ENCODE assay signal across 8 mouse cellular contexts in the genomic region with DNA sequence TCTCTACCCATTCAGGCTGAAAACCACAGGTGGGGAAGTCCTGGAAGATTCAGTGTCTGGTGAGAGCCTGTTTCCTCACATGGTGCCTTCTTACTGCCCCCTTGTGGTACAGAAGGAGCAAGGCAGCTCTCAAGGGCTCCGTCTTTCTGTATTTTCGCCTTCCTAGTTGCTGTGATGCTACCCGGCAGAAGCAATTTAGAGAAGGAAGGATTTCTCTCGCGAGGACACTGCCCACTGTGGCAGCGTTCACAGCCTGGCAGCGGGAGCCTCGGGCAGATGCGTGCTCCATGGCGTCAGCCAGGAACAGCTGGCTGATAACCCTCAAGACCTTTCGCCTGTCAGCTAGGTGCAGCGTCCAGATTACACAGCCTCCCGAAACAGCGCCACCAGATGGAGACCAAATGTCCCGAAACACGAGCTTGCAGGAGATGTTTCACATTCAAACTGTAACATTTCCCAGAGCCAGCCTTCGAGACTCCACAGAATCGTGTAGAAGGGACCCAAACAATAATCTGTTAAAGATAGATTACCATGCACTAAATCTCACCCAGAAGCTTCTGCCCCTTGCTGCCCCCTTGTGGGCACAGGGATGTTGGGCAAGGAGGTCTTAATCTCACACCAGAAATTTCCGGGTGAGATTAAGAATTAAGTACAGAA. TPM values are rescaled to one million over a fixed set of nuclear protein-coding genes. Genes with fewer than 3 reads are reported as not detected.
DNase-seq lines count a peak whose midpoint lies in the region; ATAC-seq and TF ChIP-seq lines count a peak whose summit lies in the region.

No protein-coding gene starts in this region.

- no peaks in the 10 kb centered on the region for H3K9me3 ChIP-seq in embryonic facial prominence, embryonic 11.5 days (replicated peaks; ENCODE audit: control insufficient read depth, low read length)
- no peaks in the 10 kb centered on the region for H3K9me3 ChIP-seq in limb, embryonic 12.5 days
- H3K9me3 ChIP-seq in midbrain, embryonic 14.5 days (ENCODE audit: control insufficient read depth, low read length), result no peaks in the 10 kb centered on the region

- TF ChIP-seq POLR2A in heart, adult 2 months (IDR thresholded peaks at IDR 0.05; ENCODE audit: insufficient read depth, low read depth, low read length), result no peak
- no peak for TF ChIP-seq POLR2A in kidney, adult 2 months (IDR thresholded peaks at IDR 0.05; ENCODE audit: low read depth, low read length)

- peak overlapping the region; percentile 71 for H3K4me2 ChIP-seq in embryonic facial prominence, embryonic 11.5 days (ENCODE audit: low read depth, low read length)
- peak overlapping the region; percentile 66 for H3K4me2 ChIP-seq in limb, embryonic 12.5 days
- peak overlapping the region; percentile 80 for H3K4me2 ChIP-seq in midbrain, embryonic 14.5 days (ENCODE audit: low read length)

- intact Hi-C loops in heart, adult 2 months (cut with DNase I), result loop anchor here (1.0 to 5.0 kb wide), 3 partner anchors 67 to 469 kb away; no protein-coding TSS in a partner anchor

- no peak overlapping the region for H3K27ac ChIP-seq in embryonic facial prominence, embryonic 11.5 days (replicated peaks; ENCODE audit: low read depth, low read length)
- H3K27ac ChIP-seq in heart, adult 2 months, result no peak overlapping the region; the same call in 1 of the 2 replicates
- H3K27ac ChIP-seq in kidney, adult 2 months (ENCODE audit: insufficient read depth, low read depth, low read length), result no peak overlapping the region
- no peak overlapping the region for H3K27ac ChIP-seq in limb, embryonic 12.5 days
- H3K27ac ChIP-seq in midbrain, embryonic 14.5 days (replicated peaks; ENCODE audit: low read depth, low read length), result peak overlapping the region; percentile 90

- TF ChIP-seq EP300 in heart, adult 2 months (IDR thresholded peaks at IDR 0.05; ENCODE audit: insufficient read depth, low read depth, low read length), result 0 out of 2 replicates have a peak, but pooled peaks have one; percentile 25

- H3K4me3 ChIP-seq in embryonic facial prominence, embryonic 11.5 days (ENCODE audit: low read depth, low read length), result peak overlapping the region; percentile 35
- H3K4me3 ChIP-seq in heart, adult 2 months, result peak overlapping the region; percentile 42
- peak overlapping the region; percentile 39 for H3K4me3 ChIP-seq in kidney, adult 2 months (ENCODE audit: insufficient read depth, low read depth, low read length)
- H3K4me3 ChIP-seq in limb, embryonic 12.5 days (replicated peaks), result peak overlapping the region; percentile 38
- H3K4me3 ChIP-seq in midbrain, embryonic 14.5 days (replicated peaks; ENCODE audit: low read depth, low read length), result peak overlapping the region; percentile 39

- peak overlapping the region; percentile 51 for H3K9ac ChIP-seq in embryonic facial prominence, embryonic 11.5 days (replicated peaks; ENCODE audit: low read length)
- H3K9ac ChIP-seq in heart, adult 2 months (ENCODE audit: low read depth, low read length), result peak overlapping the region; percentile 80
- H3K9ac ChIP-seq in limb, embryonic 12.5 days (replicated peaks), result 0 out of 2 replicates have a peak overlapping the region, but pooled peaks have one; percentile 35
- peak overlapping the region; percentile 66 for H3K9ac ChIP-seq in midbrain, embryonic 14.5 days (replicated peaks; ENCODE audit: low read length)

- H3K36me3 ChIP-seq in embryonic facial prominence, embryonic 11.5 days (replicated peaks; ENCODE audit: control insufficient read depth, insufficient read depth, low read depth, low read length), result no peaks in the 10 kb centered on the region
- H3K36me3 ChIP-seq in heart, adult 2 months (ENCODE audit: control insufficient read depth, insufficient read depth, low read length), result no peaks in the 10 kb centered on the region
- no peaks in the 10 kb centered on the region for H3K36me3 ChIP-seq in kidney, adult 2 months (ENCODE audit: control insufficient read depth, insufficient read depth, low read length)
- H3K36me3 ChIP-seq in limb, embryonic 12.5 days, result no peaks in the 10 kb centered on the region
- no peaks in the 10 kb centered on the region for H3K36me3 ChIP-seq in midbrain, embryonic 14.5 days (ENCODE audit: control insufficient read depth, insufficient read depth, low read length)

- DNase-seq in 3T3-L1 (ENCODE audit: low read depth, low spot score), result peak; percentile 94
- DNase-seq in adrenal gland, postnatal 25 days, result peak; percentile 68
- peak; percentile 83 for DNase-seq in embryonic facial prominence, embryonic 11.5 days (ENCODE audit: low spot score)
- DNase-seq in heart, adult 2 months, result peak; percentile 69 to 80
- peak; percentile 75 for DNase-seq in kidney, adult 2 months
- DNase-seq in midbrain, embryonic 14.5 days, result peak; percentile 92
- DNase-seq in spleen, adult 18-20 months, result peak; percentile 54 to 79

- no peaks in the 10 kb centered on the region for H3K27me3 ChIP-seq in embryonic facial prominence, embryonic 11.5 days (ENCODE audit: control insufficient read depth, insufficient read depth, low read length)
- H3K27me3 ChIP-seq in heart, adult 2 months (ENCODE audit: control insufficient read depth, insufficient read depth, low read length), result no peaks in the 10 kb centered on the region
- no peaks in the 10 kb centered on the region for H3K27me3 ChIP-seq in kidney, adult 2 months (replicated peaks; ENCODE audit: control insufficient read depth, insufficient read depth, low read length)
- no peaks in the 10 kb centered on the region for H3K27me3 ChIP-seq in limb, embryonic 12.5 days
- no peaks in the 10 kb centered on the region for H3K27me3 ChIP-seq in midbrain, embryonic 14.5 days (ENCODE audit: control insufficient read depth, insufficient read depth, low read length)

- WGBS in embryonic facial prominence, embryonic 11.5 days, result 10% methylated on average over 19 of the region's 19 CpGs
- WGBS in heart, adult 2 months, result 2% methylated on average over 19 of the region's 19 CpGs
- WGBS in kidney, adult 2 months, result under 1% methylated on average over 19 of the region's 19 CpGs
- WGBS in limb, embryonic 12.5 days, result 8% methylated on average over 19 of the region's 19 CpGs
- WGBS in midbrain, embryonic 14.5 days, result 7% methylated on average over 19 of the region's 19 CpGs

- ATAC-seq in embryonic facial prominence, embryonic 11.5 days (replicated peaks; ENCODE audit: insufficient number of reproducible peaks, low FRiP score, low TSS enrichment, low read depth), result 0 out of 2 replicates have a peak, but pooled peaks have one; percentile 36
- ATAC-seq in limb, embryonic 12.5 days (ENCODE audit: insufficient number of reproducible peaks, insufficient read depth, low FRiP score, low TSS enrichment, low read depth), result no peak
- peak; percentile 62; the same call in 1 of the 2 replicates for ATAC-seq in midbrain, embryonic 14.5 days (ENCODE audit: low FRiP score, low TSS enrichment)

- TF ChIP-seq CTCF in heart, adult 2 months (IDR thresholded peaks at IDR 0.05), result peak; percentile 67
- TF ChIP-seq CTCF in kidney, adult 2 months (conservative IDR thresholded peaks at IDR 0.05; ENCODE audit: insufficient read depth, insufficient read length, low read depth, low read length), result peak; percentile 86

- H3K4me1 ChIP-seq in embryonic facial prominence, embryonic 11.5 days (ENCODE audit: control insufficient read depth, insufficient read depth, low read length), result no peaks in the 10 kb centered on the region
- H3K4me1 ChIP-seq in heart, adult 2 months (ENCODE audit: control insufficient read depth, insufficient read depth, low read length), result no peaks in the 10 kb centered on the region
- H3K4me1 ChIP-seq in kidney, adult 2 months (ENCODE audit: control insufficient read depth, insufficient read depth, low read length), result no peaks in the 10 kb centered on the region
- H3K4me1 ChIP-seq in limb, embryonic 12.5 days (replicated peaks), result no peaks in the 10 kb centered on the region
- H3K4me1 ChIP-seq in midbrain, embryonic 14.5 days (ENCODE audit: control insufficient read depth, insufficient read depth, low read length), result peaks cover 3% of the 10 kb centered on the region; the same call in 1 of the 2 replicates

- H3K79me2 ChIP-seq in heart, adult 2 months (replicated peaks; ENCODE audit: control insufficient read depth, insufficient read depth, low read length), result no peaks in the 10 kb centered on the region

RNA-seq across cellular contexts. Expression of gene Rpap3, which starts 41.7 kb away (rescaled TPM):
- 20.1 and 25.4 TPM in 2 replicates for total RNA-seq in adrenal gland, postnatal 25 days (2021)
- 54.7 and 54.9 TPM in 2 replicates for polyA plus RNA-seq in embryonic facial prominence, embryonic 11.5 days (2014; fragmentation: Nextera tagmentation; extraction: Ambion mirVana)
- total RNA-seq in heart, adult 2 months (2021), result 10 to 100 TPM; 12.7 to 14.2 TPM
- 4.4 and 7.4 TPM in 2 replicates for polyA plus RNA-seq in heart, adult 2 months (2012; rRNA removed)
- 4.9 and 6.9 TPM in 2 replicates for polyA plus RNA-seq in kidney, adult 2 months (2012; rRNA removed)
- 39.4 and 40.4 TPM in 2 replicates for polyA plus RNA-seq in limb, embryonic 12.5 days (2016; fragmentation: Nextera tagmentation; extraction: Ambion mirVana)
- polyA plus RNA-seq in midbrain, embryonic 14.5 days (2014; fragmentation: Nextera tagmentation; extraction: Ambion mirVana), result 45.5 and 50.3 TPM in 2 replicates
